Mouse (Mus musculus) right cerebral cortex, postnatal 36 days (tissue): ENCODE results near the gene H2afz.
"Not testable (repeated sequence)": the region's sequence is repeated elsewhere in the genome, so short reads cannot be mapped to it uniquely, and the experiment has no call there.

Source experiments
- DNase-seq, 2 experiments: peaks; one replicate each; pipeline ENCODE4 v3.0.0; 2022; ENCODE audit warnings: low spot score in 2 of 2, mixed read lengths in 1 of 2

H2afz gene

GRCm38 (mm10) chr3:137863330-137864123 lies 760 bp upstream of the H2afz start:
- DNase-seq = no peak

- DNase-seq = peak; percentile 77 to 78
These were observed 998 bp downstream of the H2afz start for GRCm38 (mm10) chr3:137864988-137865982.

DNA sequence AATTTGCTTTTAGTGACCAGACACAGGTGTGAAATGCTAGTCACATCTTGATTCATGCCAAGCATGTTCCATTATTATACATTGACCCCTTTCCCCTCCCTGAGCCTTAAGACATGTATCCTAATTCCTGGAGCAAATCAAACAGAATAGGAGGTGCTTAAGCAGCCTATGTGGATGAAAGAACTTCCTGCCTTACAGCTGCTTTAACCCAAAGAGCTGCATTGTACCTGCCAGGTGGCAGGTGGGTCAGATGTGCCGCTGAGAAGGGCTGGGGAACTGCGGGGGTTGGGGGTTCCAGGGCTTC lies 2.8 kb downstream of the H2afz start:
- no peak for DNase-seq

- peak; percentile 21 to 30 for DNase-seq
These were observed 3.3 kb downstream of the H2afz start, which contains the start of gene Dnajb14 for GRCm38 (mm10) chr3:137867437-137868093. Gene Dnajb14 (plus strand): TSS chr3:137867675.

DNA sequence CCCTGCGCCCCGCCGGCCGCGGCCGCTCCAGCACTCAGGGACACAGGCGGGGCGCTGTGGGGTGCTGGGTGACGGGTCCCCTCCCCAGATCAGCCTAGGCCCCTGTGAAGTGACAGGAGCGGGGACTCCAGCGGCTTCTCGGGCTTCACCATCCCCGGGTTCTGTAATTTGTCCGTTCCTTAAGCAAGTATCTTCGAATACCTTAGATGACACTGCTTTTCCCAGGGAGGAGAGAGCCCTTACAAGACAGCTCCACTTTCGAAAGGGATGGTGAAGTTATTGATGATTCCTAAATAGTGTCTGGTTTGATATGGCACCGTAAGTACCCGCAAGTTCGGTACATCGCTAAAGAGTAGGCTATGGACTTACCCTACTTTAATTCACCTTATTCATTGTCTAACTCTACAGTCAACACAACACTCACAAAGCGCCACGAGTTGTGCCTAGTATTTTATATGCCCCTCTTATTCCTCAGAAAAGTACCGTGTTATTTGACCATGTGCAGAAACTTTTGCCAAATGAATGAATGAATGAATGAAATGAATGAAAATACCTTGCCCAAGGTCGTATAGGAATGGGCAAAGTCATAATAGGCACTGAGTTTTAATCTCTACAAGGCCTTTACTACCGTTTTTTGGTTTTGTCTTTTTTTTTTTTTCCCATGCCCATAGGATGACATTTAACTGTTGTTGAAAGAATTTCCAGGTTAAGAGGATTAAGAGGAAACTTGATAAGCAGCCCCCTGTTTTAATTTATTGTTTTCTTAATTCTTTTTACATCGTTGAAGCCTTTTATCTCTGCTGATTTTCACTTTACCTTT lies 4.0 kb downstream of the H2afz start:
- DNase-seq = no peak

GRCm38 (mm10) chr3:137869395-137869794 lies 5.1 kb downstream of the H2afz start:
- DNase-seq = no peak

DNA sequence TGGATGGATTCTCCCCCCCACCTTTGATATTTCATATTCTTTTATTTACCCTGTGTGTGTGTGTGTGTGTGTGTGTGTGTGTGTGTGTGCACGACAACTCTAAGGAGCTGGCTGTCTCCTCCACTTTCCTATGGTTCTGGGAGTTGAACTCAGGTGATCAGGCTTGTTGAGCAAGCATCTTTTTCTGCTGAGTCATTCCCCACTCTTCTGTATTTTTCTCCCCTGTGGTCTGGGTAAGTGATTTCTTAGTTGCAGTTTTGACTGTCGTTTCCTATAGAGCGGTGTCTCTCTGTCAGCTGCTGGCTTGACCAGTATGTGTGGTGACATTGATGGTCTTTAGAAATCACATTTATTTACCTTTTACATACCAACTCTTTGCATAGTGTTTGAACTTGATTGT lies 15.0 kb downstream of the H2afz start:
- no peak for DNase-seq

- no peak for DNase-seq
These were observed 15.9 kb downstream of the H2afz start for GRCm38 (mm10) chr3:137880109-137880748.

DNA sequence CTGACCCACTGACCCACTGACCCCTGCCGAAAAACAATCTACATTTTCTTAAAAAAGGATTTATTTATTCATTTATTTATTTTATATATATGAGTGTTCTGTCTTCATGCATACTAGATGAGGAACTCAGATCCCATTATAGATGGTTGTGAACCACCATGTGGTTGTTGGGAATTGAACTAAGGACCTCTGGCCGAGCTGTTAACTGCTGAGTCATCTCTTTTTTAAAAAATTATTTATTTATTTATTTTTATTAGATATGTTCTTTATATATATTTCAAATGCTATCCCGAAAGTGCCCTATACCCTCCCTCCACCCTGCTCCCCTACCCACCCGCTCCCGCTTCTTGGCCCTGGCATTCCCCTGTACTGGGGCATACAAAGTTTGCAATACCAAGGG lies 16.8 kb downstream of the H2afz start:
- no peak for DNase-seq

GRCm38 (mm10) chr3:137887961-137888360 lies 23.7 kb downstream of the H2afz start:
- DNase-seq = no peak

DNA sequence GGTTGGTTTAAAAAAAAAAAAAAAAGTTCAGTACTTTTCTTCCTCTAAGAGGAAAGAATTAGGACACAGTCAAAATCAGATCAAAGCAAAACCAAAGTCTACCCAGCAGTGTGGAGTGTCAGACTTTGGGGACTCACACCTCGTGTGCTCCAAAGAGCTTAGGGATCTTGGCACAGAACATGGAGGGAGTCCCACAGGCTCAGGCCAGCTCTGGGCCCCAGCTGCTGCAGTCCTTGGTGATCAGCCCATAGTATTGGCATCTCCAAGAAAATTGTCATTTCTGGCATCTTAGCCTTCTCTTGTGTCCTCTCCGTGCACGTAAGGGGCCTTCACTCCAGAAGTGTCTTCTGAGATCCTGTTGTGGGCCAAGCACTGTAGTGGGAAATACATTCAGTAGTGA lies 26.8 kb downstream of the H2afz start:
- DNase-seq = no peak

DNA sequence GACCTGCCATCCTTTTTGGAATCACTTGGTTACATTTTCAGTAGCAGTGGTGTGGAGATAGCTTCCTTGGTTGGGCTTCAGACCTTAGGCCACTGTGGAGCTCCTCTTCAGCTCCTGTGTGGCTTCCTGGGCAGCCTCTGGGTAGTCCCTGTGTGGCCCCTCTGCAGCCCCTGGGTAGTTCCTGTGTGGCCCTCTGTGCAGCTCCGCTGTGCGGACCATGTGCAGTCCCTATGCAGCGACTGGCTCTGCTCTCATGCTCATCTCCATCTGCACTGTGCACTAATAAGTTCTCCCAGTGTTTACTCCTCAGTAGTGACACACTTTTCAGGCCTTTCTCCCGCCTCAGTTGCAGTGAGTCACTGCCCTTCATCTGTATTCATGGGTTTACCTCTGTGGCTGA lies 27.8 kb downstream of the H2afz start:
- DNase-seq = no peak

DNA sequence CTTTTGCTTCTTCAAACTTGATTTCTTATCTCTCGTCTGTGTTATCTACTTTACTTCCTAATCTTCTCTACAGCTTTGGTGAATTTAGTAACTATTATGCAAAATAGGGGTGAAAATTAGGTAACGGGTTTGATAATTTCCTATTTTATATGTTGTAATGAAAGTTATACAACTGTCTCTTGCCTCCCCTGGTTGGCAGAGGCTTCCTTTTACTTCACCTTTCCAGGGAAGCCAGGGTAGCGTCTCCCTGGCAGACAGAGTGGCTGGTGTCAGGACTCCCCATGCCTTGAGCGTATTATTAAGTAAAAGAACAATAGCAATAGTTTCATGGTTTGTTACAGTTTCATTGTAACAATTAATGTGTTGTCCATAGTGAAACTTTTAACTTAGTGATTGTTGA lies 29.5 kb downstream of the H2afz start:
- DNase-seq = no peak

DNA sequence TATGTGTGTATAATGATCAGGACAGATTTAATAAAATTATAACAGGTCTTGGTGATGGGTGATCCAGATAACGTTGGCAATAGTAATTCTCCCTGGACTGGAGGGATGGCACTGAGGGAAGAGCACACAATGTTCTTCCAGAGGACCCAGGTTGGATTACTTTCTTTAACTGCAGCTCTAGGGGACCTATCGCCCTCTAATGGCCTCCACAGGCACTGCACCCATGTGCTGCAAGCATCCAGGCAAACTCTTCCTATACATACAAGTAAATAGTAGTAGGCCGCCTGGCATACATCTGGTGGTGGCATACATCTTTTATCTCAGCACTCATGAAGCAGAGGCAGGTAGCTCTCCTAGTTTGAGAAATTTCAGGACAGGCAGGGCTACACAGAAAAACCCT lies 30.9 kb downstream of the H2afz start:
- no peak for DNase-seq

GRCm38 (mm10) chr3:137896386-137896785 lies 32.1 kb downstream of the H2afz start:
- no peak for DNase-seq

GRCm38 (mm10) chr3:137896867-137897266 lies 32.6 kb downstream of the H2afz start:
- DNase-seq = no peak

- DNase-seq = no peak
These were observed 33.4 kb downstream of the H2afz start for GRCm38 (mm10) chr3:137897685-137898084.

DNA sequence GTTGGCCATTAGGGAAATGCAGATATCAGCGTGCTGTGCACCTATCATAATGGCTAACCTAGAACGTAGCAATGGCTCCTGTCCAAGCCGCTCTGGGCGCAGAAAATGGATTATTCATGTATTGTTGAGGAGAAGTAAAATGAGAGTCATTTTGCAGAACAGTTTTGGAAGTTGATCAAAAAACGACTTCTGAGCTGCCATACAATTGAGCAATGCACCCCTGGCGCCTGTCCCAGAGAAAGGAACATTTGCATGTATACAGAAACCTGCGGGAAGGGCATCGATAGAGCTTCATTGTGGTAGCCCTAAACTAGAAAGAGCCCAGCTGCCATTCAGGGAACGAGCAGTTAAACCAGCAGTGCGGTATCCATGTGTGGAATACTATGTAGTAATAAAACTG lies 35.9 kb downstream of the H2afz start:
- no peak for DNase-seq

- DNase-seq = no peak
These were observed 48.8 kb downstream of the H2afz start for GRCm38 (mm10) chr3:137913093-137913492.

DNA sequence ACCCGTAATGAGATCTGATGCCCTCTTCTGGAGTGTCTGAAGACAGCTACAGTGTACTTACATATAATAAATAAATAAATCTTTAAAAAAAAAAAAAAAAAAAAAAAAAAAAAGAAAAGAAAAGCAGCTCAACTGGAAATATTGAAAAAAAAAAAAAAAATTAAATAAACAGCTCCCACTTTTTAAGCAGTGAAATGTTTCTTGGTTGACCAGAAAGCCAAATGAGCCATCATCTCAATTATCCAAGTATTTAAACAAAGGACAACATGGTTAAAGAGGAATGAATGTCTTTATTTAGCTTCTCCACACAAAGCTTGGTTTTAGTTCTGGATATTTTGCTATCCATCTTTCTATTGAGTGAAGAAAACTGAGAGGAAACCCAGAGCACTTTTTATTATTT lies 50.3 kb downstream of the H2afz start:
- DNase-seq = not testable (repeated sequence)
